Mouse (Mus musculus) bone marrow macrophage, adult 2 months (primary cell): Measurements from ENCODE around the gene Gm11172. TPM values are rescaled to one million over a fixed set of nuclear protein-coding genes. Genes with fewer than 3 reads are reported as not detected.
A peak's percentile ranks its signal among the peaks of the same experiment; 100 is the strongest.

ENCODE experiments used
- H3K27ac ChIP-seq: 2 replicates; pipeline ENCODE4 v1.5.1; 2012; ENCODE audit warnings: low read depth, low read length; ENCODE audit not compliant: insufficient read depth
- H3K4me1 ChIP-seq: 2 replicates; pipeline ENCODE4 v1.6.1; 2012; ENCODE audit warnings: low read length; ENCODE audit not compliant: control insufficient read depth, insufficient read depth
- H3K4me3 ChIP-seq: 2 replicates; pipeline ENCODE4 v1.5.1; 2012; ENCODE audit warnings: mild to moderate bottlenecking, low read length, moderate library complexity; ENCODE audit not compliant: insufficient read depth
- CTCF ChIP-seq: IDR thresholded peaks from 2 replicates; pipeline ENCODE4 v1.5.1; 2012; ENCODE audit warnings: low read depth, mild to moderate bottlenecking, low read length, moderate library complexity
- POLR2A ChIP-seq: IDR thresholded peaks from 2 replicates; pipeline ENCODE4 v1.6.1; 2012; ENCODE audit warnings: mild to moderate bottlenecking, low read depth, low read length, borderline replicate concordance
- polyA plus RNA-seq: library from polyadenylated mRNA; stranded (reverse); fragments of >200 nt; gene quantifications from 2 replicates; pipeline ENCODE4 v1.2.4, GENCODE M21; 2012; ENCODE audit not compliant: missing spikeins, insufficient read depth, insufficient read length

The Gm11172 gene
- polyA plus RNA-seq, 1 experiment, result not detected

DNA sequence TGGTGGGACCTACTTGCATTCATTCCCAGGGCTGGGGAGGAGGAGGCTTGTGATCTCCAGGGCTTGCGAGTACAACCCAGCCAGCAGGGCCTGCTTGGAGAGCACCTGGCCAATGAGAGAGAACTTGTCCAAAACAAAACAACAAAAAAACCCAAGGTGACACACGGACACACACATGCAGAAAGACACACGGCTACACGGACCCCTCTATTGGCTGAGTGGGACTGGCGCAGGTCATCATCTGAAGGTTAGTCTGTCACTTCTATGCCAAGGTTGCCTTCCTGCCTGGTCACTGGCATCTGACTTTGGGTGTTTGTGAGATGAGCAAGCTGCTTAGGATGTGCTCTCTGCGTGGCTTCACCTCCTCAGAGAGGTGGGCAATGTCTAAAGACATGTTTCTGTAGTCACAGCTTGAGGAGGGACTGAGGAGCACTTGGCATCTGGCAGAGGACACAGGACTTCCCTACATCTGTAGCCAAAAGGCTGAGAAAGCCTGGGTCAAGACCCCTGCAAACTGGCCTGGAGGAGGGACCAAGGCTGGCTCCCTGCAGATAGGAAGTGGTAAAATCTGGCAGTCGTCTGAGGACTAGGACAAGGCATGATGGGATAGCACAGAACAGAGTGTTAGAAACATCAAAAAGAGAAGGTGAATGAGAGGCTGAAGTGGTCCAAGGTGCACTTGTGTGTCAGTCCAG, 15.2 kb downstream of the Gm11172 start:
- Histone ChIP-seq H3K4me3 (no peak overlapping the region), H3K4me1 (no peaks in the 10 kb centered on the region), H3K27ac (no peak overlapping the region)
- no peak for TF ChIP-seq POLR2A
- TF ChIP-seq CTCF, result no peak

DNA sequence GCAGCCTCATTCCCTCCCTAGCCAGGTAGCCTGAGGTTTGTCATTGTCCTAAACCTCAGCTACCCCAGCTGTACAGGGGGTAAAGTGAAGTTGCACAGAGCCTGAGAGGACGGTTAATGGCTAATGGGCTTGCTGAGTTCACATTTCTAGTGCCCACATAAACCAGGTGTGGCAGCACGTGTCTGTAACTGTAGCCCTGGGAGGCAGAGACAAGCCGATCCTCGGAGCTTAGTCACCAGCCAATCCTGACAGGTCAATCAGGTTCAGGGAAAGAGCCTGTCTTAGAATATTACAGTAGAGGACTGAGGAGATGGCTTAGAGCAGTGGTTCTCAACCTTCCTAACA, 15.7 kb downstream of the Gm11172 start:
- no peak for TF ChIP-seq CTCF
- TF ChIP-seq POLR2A, result no peak
- Histone ChIP-seq H3K4me3 (no peak overlapping the region), H3K4me1 (no peaks in the 10 kb centered on the region), H3K27ac (no peak overlapping the region)

DNA sequence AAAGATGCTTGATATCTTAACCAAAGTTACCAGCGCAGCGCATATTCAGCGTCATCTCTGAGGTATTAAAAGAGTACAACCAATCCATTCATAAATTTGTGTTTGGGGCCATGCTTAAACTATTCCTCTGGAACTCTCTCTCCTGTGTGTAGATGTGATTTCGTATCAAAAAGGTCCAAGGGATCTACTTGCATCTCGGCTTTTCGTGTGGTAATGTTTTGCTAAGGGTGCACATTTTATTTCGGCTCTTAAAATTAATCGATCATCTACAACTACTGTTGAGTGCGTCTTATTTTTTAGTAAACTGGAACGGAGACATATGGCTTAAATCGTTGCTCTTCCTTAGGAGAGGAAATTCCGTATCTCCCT, 21.8 kb downstream of the Gm11172 start:
- Histone ChIP-seq H3K4me3 (peak overlapping the region; percentile 65), H3K27ac (no peak overlapping the region), H3K4me1 (peaks cover 16% of the 10 kb centered on the region)
- TF ChIP-seq POLR2A (no peak), CTCF (no peak)

DNA sequence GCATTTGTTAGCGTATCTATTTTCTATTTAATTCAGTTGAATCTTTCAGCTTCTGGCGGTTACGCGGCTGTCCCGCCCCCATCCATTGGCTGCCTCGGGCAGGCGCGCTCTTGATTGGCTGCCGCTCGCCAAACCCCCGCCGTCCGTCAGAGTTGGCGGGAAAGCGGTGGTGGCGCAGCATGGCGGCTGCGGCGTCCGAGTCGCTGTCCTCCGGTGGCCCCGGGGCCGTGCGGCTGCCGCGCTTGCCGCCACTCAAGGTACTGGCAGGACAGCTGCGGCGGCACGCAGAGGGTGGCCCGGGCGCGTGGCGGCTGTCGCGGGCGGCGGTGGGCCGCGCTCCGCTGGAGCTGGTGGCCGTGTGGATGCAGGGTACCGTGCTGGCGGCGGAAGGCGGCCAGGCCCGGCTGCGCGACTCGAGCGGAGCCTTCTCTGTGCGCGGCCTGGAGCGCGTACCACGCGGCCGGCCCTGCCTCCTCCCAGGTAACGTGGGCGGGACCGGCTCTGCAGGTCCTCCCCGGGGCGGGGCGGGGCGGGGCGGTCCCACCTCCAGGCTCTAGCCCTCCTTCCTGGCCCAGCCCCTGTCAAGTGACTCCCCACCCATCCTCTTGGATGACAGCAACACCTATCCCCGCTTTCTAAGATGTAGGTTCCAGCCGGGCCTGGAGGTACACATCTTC, 22.3 kb downstream of the Gm11172 start, which contains the start of gene Rmi2:
TSS of gene Rmi2 (plus strand) at position 149 of the 677 bp plus-strand sequence.
- TF ChIP-seq POLR2A, result no peak
- no peak for TF ChIP-seq CTCF
- Histone ChIP-seq H3K27ac (no peak within 1 kb of the TSS), H3K4me1 (peaks cover 20% of the 10 kb centered on the region)

DNA sequence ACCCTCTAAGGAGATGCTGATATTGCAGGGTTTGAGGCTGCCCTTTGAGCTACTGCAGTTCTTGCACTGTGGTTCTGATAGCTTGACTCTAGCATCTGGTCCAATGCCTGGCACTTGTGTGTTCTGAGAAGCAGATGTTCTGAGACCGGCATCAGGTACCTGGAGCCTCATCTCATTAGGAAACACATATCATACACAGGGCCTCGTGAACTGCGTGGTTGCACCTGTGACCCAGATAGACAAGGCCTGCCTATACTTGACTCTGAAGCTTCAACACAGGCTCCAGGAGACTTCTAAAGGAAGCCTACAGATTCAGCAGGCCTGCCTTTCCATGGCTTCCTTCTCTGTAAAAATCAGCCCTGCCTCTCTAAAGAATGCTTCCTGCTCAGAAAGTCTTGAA, 23.7 kb downstream of the Gm11172 start:
- peaks cover 20% of the 10 kb centered on the region for H3K4me1 ChIP-seq
- no peak for TF ChIP-seq POLR2A
- TF ChIP-seq CTCF, result no peak
- H3K4me3 ChIP-seq, result no peak overlapping the region
- no peak overlapping the region for H3K27ac ChIP-seq

More for the DNA sequence above, 22.3 kb downstream of the Gm11172 start, which contains the start of gene Rmi2:
- peak within 1 kb of the TSS; percentile 65 for H3K4me3 ChIP-seq

DNA sequence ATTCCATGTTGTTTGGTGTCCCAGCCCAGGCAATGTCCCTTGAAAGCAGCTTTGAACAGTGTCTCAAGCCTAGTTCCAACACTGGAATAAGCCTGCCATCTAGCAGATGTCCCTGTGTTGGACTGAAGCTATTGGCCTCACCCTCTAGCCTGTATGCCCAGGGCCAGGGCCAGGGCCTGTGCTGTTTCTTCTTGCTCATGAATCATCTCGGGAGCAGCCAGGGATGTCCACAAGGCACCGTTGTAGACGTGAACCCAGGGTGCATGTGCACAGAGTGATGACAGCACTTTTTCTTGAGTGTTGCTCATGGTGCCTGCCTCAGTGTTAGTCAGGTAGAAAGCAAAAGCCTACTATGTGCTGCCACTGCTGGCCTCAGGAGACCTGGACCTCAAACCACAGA, 24.5 kb downstream of the Gm11172 start:
- Histone ChIP-seq H3K4me1 (peaks cover 20% of the 10 kb centered on the region), H3K4me3 (no peak overlapping the region), H3K27ac (no peak overlapping the region)
- TF ChIP-seq CTCF, result no peak
- TF ChIP-seq POLR2A, result no peak

DNA sequence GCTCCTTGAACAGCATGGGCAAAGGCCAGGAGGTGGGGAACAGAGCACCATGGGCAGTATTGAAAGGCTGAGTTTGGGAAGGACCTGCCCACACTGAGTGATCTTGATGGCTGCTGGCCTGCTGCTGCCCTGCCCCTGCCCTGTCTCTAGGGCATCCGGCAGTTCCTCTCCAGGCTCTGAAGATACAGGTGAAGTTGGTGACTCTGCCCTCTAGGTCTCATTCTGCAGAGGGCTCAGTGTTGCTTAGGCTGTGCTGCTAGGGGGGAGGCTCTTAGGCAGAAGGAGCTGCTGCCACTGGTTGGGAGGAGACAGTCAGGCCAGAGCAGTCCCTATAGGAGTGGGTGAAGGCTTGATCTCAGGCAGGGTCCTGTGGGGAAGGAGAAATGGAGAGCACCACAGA, 25.2 kb downstream of the Gm11172 start:
- no peak overlapping the region for H3K27ac ChIP-seq
- H3K4me3 ChIP-seq, result no peak overlapping the region
- peaks cover 20% of the 10 kb centered on the region for H3K4me1 ChIP-seq
- no peak for TF ChIP-seq POLR2A
- no peak; the same call in 1 of the 2 replicates for TF ChIP-seq CTCF

DNA sequence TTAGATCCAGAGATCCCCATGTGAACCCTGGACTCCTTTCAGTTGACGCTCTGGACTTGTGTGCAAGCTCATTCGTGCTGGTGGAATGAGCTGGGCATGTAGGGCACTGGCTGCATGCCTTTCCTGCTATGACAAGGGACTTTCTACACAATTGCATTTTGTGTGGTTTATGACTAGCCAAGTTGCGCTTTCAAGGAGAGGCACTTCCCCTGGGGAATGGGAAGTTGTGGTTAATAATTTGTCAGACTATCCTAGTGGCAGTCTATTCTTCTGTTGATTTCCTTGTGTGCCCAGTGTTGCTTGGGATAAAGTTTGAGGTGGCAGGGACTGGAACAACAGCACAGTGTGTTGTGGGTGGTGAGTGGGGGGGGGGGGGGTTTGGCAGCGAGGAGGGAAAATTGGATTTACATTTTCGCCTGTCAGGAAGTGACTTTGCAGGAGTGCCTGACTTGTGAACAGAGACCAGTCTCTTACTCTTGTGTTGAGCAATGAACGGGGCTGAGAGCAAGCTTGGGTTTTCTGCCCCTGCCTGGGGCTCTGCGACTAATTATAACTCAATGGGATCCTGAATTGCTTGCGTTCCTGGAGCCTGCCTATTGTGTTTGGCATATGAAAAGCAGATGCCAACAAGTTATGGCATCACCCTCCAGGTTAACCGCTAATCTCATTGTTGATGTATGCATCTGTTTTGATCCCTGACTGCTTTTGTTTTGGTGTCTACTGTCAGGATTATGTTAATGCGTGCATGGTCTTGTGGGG, 26.0 kb downstream of the Gm11172 start:
- no peak overlapping the region for H3K27ac ChIP-seq
- H3K4me1 ChIP-seq, result peaks cover 20% of the 10 kb centered on the region
- TF ChIP-seq POLR2A (no peak), CTCF (no peak)
- no peak overlapping the region for H3K4me3 ChIP-seq

DNA sequence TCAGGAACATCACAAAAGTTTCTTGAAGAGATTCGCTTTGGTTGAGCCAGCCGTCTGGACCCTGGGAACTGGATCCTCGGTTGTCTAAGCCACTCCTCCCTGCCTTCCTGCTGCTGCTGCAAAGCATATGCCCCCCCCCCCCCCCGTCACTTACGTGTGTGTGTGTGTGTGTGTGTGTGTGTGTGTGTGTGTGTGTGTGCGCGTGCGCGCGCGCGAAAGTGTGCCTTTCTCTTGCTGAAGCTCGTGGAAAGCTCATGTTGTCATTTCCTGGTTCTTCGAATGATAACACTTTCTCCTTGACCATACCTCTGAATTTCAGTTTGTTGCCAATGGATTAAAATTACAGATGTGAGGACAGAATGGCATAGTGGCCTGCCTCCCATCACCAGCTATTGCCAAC, 27.3 kb downstream of the Gm11172 start:
- peaks cover 23% of the 10 kb centered on the region for H3K4me1 ChIP-seq
- no peak overlapping the region for H3K4me3 ChIP-seq
- no peak overlapping the region for H3K27ac ChIP-seq
- TF ChIP-seq POLR2A, result no peak
- TF ChIP-seq CTCF, result no peak
